Mouse (Mus musculus) retina, postnatal 7 days (tissue): ENCODE measurements around the gene Il1f6.
"Not testable (repeated sequence)": the region's sequence is repeated elsewhere in the genome, so short reads cannot be mapped to it uniquely, and the experiment has no call there.

ENCODE experiments used
- DNase-seq: peaks from one replicate; pipeline ENCODE4 v3.0.0-alpha.2; 2012; ENCODE audit warnings: low read depth, low spot score

Il1f6 gene

DNA sequence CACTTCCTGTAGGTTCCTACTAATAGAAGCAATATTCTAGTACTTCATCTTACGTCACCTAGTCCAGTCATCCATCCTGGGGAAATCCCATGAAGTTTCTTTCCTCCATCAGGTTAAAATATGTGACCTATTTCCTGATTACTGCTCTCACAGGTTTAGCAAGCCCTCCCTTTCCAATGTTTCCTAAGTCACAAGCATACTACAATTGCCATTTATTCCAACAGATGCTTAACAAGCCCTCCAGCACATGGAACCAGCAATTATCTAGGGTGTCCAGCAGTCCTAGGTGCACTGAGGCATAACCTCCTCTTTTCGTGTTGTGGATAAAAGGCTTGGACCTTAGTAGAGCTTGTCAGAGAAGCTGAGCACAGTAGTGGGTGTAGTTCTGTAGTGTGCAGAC, at the start of gene Il1f6:
Il1f6 (plus strand) TSS at position 301 of the 400 bp plus-strand sequence.
- no peak for DNase-seq

DNA sequence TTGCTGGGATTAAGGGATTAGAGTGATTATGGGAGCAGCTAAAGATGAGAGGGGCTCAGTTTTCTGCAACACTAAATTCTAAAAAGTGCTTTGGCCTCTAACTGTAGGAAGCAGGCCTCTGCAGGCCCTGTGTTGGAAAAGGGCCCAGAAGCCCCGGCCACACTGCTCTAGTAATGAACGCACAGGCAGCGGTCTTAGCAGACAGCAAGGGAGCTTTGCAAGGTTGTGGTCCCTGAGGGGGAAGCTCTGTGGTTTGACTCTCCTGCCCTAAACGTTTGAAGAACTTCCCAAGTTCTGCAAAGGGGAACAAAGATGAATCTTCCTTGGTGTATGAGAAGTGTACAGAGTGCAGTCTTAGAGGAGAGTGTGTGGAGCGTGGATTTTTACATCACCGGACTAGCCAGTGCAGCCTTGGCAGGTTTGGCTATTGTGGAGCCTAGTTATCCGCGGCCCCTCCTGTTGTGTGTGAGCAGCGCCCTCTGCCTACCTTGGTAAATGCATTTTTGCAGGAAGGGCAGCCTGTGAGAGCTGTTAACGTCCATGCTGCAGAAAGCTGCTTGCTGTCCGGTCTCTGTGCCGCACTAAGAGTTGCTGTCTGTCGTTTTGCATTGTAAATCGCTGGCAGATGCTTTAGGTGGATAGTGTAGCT, 33.4 kb upstream of the Il1f6 start:
- not testable (repeated sequence) for DNase-seq

DNA sequence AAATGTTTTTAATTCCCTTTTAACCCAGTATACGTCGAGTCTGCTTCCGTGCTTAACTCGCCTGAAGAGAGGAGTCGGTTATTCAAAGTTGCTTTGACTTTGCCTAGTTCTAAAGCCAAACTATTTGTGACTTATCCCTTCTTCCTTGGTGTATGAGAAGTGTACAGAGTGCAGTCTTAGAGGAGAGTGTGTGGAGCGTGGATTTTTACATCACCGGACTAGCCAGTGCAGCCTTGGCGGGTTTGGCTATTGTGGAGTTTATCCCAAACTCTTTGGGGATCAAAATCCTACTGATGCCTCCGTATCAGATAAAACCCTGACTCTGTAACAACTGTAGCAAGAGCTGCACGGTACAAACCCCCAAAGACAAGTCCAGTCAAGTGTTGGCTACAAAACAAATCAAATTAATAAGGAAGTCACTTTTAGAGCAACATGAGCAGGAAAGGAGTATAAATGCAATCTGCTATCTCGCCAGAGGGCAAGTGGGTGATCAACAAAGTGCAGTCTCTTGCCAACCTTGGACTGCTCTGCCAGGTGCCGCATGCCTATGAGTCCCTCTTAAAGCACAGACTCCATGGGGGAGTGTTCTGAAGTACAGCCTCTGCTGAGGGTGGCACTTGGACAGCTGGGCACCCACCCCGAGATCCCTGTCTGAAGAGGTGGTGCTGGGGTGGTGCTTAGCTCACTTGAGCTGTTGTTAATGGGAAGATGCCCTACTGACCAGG, 32.6 kb upstream of the Il1f6 start:
- DNase-seq, result not testable (repeated sequence)

DNA sequence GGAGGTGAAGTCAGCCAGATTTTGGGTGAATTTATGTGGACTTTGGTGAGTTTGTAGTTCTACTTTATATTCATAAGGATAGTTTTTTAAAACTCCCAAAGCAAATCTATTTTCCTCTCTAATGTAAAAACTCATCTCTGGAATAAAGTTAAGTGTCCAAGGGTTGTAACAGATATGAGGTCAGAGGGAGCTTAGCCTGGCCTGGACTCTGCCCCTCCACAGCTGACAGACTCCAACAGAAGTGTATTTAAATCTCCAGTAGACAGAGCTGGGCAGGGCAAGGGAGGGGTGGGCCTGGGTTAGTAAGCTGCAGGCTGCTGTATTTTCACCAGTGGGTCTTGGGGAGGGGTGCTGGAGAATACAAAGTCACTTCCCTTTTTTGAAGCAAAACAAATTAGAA, 31.1 kb upstream of the Il1f6 start:
- DNase-seq, result not testable (repeated sequence)

DNA sequence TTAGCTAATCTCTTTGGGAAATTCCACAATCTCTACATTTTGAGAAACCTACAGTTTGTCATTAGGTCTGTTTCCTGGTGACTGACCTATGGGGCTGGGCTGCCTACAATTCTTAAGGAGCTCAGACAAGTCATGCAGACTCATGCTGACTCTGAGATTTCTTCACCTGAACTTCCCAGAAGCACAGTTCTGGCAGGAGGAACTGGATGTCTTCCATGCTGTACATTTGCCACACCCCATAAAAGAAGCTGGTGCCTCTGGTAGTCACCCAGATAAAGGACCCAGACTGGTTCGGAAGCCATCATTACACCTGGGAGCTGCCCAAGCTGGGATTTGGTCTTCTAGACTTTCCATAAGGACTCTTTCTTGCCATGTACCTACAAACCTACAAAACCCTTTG, 29.0 kb upstream of the Il1f6 start, which contains the start of gene Il1f9:
Il1f9 (plus strand) TSS at position 301 of the 400 bp plus-strand sequence.
- no peak for DNase-seq

DNA sequence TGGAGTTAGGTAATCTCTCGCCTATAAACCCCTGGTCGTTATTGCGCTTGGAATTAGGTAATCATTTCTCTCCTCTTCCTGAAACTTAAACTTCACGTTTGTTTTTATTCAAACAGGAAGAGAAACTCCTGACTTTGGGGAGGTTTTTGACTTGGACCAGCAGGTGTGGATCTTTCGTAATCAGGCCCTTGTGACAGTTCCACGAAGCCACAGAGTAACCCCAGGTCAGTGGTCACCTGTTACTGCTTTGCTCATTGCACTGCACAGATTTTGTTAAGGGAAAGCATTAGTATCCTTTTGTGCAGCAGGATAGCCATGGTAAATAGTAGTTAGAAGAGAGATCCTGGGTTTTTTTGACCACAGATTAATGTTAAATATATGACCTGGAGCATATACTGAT, 27.6 kb upstream of the Il1f6 start:
- no peak for DNase-seq

DNA sequence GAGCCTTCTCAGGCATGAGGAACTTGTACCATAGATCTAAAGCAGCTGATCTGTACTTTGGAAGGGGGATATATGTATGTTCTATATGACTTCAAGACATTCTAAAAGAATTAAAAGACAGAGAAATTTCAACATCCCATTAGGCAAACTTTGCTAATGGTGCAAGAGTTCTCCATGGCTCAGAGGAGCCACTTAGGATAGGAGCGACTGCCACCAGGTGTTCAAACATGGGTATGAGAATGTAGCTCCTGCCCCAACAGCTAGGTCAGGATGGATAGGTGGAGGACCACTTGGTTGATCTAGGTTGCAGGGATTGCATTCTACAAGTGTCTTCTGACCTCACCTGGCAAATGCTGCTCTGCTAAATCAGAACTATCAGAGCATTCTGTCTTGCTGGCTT, 27.0 kb upstream of the Il1f6 start:
- DNase-seq, result no peak

DNA sequence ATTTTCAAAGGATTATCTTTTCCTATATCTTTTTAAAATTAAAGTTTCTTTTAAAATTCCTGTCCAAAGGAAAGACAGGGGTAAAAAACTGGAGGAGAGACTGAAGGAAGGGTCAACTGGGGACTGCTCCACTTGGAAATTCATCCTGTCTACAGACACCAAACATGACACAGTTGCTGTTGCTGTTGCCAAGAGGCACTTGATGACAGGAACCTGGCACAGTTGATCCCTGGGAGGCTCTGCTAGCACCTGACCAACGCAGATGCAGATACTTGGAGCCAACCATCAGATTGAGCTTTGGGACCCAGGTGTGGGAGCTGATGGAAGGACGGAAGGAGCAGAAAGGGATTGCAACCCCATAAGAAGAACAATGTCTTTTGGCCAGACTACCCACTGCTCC, 12.0 kb downstream of the Il1f6 start:
- DNase-seq, result no peak

DNA sequence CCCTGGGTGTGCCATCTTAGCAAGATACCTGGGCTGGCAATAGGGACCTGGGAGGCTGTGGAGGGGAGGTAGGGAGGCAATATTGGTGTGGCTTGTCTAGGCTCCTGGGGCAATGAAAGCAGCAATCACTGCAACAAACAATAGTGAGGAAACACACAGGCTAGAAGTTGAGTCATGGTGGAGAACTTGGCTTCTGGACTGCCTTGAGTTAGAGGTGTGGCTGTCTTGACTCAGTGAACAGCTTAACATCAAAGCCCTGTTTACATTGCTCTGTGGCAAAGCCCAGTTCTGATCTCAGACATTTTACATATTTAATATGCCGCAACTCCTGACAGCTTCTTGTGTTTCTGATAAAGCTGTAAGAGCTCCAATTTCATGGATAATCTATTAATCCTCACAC, 52.3 kb downstream of the Il1f6 start:
- no peak for DNase-seq

DNA sequence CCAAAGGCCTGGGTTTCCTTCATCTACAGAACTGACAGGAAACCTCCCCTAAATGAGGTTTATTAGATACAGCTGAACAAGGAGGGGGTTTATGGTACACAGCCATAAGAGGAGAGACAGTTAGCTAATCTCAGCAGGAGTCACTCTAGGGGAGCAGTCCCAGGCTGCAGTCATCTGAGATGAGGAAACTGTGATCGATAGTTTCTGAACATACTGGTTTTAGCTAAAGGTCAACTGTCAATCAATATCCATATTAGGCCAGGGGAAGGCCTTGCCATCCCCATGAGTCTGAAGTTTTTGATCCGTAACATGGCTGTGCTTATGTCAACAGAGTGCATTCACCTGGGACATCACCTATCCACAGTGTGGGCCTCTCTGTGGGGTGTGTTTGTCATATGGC, 58.4 kb downstream of the Il1f6 start:
- no peak for DNase-seq

DNA sequence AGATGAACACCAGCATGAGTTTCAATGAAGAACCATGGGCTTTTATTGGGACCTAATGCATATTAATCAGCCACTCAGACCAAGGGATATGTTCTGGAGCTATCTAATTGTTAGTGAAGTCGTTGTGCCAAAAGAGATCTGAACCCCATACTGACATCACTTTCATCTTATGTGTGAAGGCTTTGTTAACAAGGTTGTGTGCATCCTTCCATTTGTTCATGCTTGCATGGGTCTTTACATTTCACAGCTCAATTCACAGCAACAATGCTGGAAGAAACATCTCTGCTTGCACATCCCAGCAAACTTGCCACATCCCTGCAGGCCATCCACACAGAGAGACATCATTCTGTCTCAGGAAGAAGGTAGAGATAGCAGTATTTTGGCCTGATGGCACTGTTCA, 59.9 kb downstream of the Il1f6 start:
- no peak for DNase-seq
